Mouse (Mus musculus) B cell, adult 62 days (primary cell): ENCODE results near the gene Usp45. TPM values are rescaled to one million over a fixed set of nuclear protein-coding genes. Genes with fewer than 3 reads are reported as not detected.

Experiments used
- total RNA-seq: library from RNA; stranded (reverse); gene quantifications from 4 replicates; pipeline ENCODE4 v1.2.4, GENCODE M21; 2023

Usp45 gene
- 17.4 to 24.1 TPM (median 20.7 TPM) in 4 replicates for total RNA-seq

GRCm38 (mm10) chr4:21766863-21767304 is at the start of gene Usp45, which contains the start of gene Tstd3:
Gene Usp45, plus strand, starts transcription at chr4:21767156.
Gene Tstd3, minus strand, starts transcription at chr4:21767212.

GRCm38 (mm10) chr4:21727615-21728165 is 39.3 kb upstream of the Usp45 start, which contains the start of gene Ccnc:
Gene Ccnc, plus strand, starts transcription at chr4:21727701.

GRCm38 (mm10) chr4:21847481-21848286 is 80.7 kb downstream of the Usp45 start, which contains the start of gene Pnisr:
Gene Pnisr, plus strand, starts transcription at chr4:21847583.

GRCm38 (mm10) chr4:21879565-21880220 is 112.7 kb downstream of the Usp45 start, which contains the start of gene Coq3:
Gene Coq3, plus strand, starts transcription at chr4:21879673.

Other genes starting within 250 kb of the Usp45 start
- not detected in 4 replicates for gene Prdm13, start 81.2 kb upstream of the Usp45 start, total RNA-seq
- gene Ccnc, start 39.5 kb upstream of the Usp45 start, total RNA-seq, result 20.4 to 31.6 TPM (median 26.2 TPM) in 4 replicates
- gene Tstd3, start 56 bp downstream of the Usp45 start, total RNA-seq, result 3.9 to 5.3 TPM (median 5.1 TPM) in 4 replicates
- 255 to 286 TPM (median 261 TPM) in 4 replicates for gene Pnisr, start 80.4 kb downstream of the Usp45 start, total RNA-seq
- gene Coq3, start 112.5 kb downstream of the Usp45 start, total RNA-seq, result 1.8 to 3.3 TPM (median 2.8 TPM) in 4 replicates
- not detected in 4 replicates for gene Faxc, start 164.2 kb downstream of the Usp45 start, total RNA-seq